Mouse (Mus musculus) lung, adult 18-20 months (tissue): Measurements from ENCODE around the gene Plpp3.

Source experiments
- DNase-seq, 2 experiments: peaks; one replicate each; pipeline ENCODE4 v3.0.0; 2022; ENCODE audit warnings: mixed read lengths in 2 of 2

Gene Plpp3

GRCm38 (mm10) chr4:105157276-105158168 lies at the start of gene Plpp3:
Gene Plpp3 (plus strand): TSS chr4:105157347.
- DNase-seq = peak; percentile 88 to 89

GRCm38 (mm10) chr4:105107943-105108640 lies 49.1 kb upstream of the Plpp3 start:
- no peak for DNase-seq

- peak in 1 of 2 experiments; percentile 15 for DNase-seq
Measured at GRCm38 (mm10) chr4:105108641-105109198, 48.4 kb upstream of the Plpp3 start.

GRCm38 (mm10) chr4:105109199-105109989 lies 47.8 kb upstream of the Plpp3 start, which contains the start of gene Prkaa2:
Gene Prkaa2 (minus strand): TSS chr4:105109890.
- peak; percentile 76 to 82 for DNase-seq

- peak in 1 of 2 experiments; percentile 5 for DNase-seq
Measured at GRCm38 (mm10) chr4:105109990-105110683, 47.0 kb upstream of the Plpp3 start.

GRCm38 (mm10) chr4:105110684-105111035 lies 46.5 kb upstream of the Plpp3 start:
- DNase-seq = no peak

GRCm38 (mm10) chr4:105111770-105112169 lies 45.4 kb upstream of the Plpp3 start:
- no peak for DNase-seq

GRCm38 (mm10) chr4:105113042-105113441 lies 44.1 kb upstream of the Plpp3 start:
- DNase-seq = no peak

GRCm38 (mm10) chr4:105113468-105113867 lies 43.7 kb upstream of the Plpp3 start:
- no peak for DNase-seq

- no peak for DNase-seq
Measured at GRCm38 (mm10) chr4:105121081-105121480, 36.1 kb upstream of the Plpp3 start.

- peak; percentile 74 to 81 for DNase-seq
Measured at GRCm38 (mm10) chr4:105122429-105122828, 34.7 kb upstream of the Plpp3 start.

GRCm38 (mm10) chr4:105129212-105129611 lies 27.9 kb upstream of the Plpp3 start:
- DNase-seq = no peak

- DNase-seq = no peak
Measured at GRCm38 (mm10) chr4:105131756-105132314, 25.3 kb upstream of the Plpp3 start.

- DNase-seq = no peak
Measured at GRCm38 (mm10) chr4:105133350-105134050, 23.6 kb upstream of the Plpp3 start.

GRCm38 (mm10) chr4:105149492-105149891 lies 7.7 kb upstream of the Plpp3 start:
- DNase-seq = no peak

- DNase-seq = peak; percentile 74 to 80
Measured at GRCm38 (mm10) chr4:105151911-105152690, 5.0 kb upstream of the Plpp3 start.

GRCm38 (mm10) chr4:105153227-105153626 lies 3.9 kb upstream of the Plpp3 start:
- DNase-seq = no peak

GRCm38 (mm10) chr4:105156281-105156680 lies 866 bp upstream of the Plpp3 start:
- no peak for DNase-seq

GRCm38 (mm10) chr4:105156955-105157275 lies 232 bp upstream of the Plpp3 start:
- DNase-seq = no peak

- DNase-seq = peak; percentile 80 to 84
Measured at GRCm38 (mm10) chr4:105158169-105158555, 1.0 kb downstream of the Plpp3 start.
